23 mouse cellular contexts compared by ENCODE assay signal in genomic region chr7:34725206-34725605, GRCm38 (mm10).
DNase-seq lines count a peak whose midpoint lies in the region; ATAC-seq and TF ChIP-seq lines count a peak whose summit lies in the region.
"Had no signal": no experiment of that assay in that cellular context is flagged by ENCODE, and none has a peak within 500 bp of the region (broad histone marks: within the 10 kb centered on the region; RNA-seq: fewer than 3 reads in every experiment).

No protein-coding gene starts in this region.

- 79% methylated on average over 4 of the region's 4 CpGs for WGBS in forebrain, postnatal 0 days
- WGBS in forebrain, embryonic 14.5 days = 87% methylated on average over 4 of the region's 4 CpGs
- WGBS in lung, postnatal 0 days = 73% methylated on average over 4 of the region's 4 CpGs

- no peak for DNase-seq in forebrain, postnatal 0 days
- DNase-seq in forebrain, embryonic 14.5 days (ENCODE audit: low spot score) = no peak
- peak; percentile 31 for DNase-seq in retina, postnatal 1 day
- DNase-seq in retina, embryonic 14.5 days (ENCODE audit: low spot score) = no peak
- peak; percentile 23 for DNase-seq in 416B (ENCODE audit: low read depth)
- DNase-seq in gastrocnemius, postnatal 36 days = no peak
- no peak for DNase-seq in lung, postnatal 0 days (ENCODE audit: low spot score)
- DNase-seq: adrenal gland, adult 2 months; adrenal gland, postnatal 10 days; adrenal gland, postnatal 25 days; cerebellum, adult 11 months; cerebellum, adult 18-20 months; cerebellum, adult 8-10 months; cerebellum, adult 9-11 months; cerebellum, postnatal 14 days; cerebellum, postnatal 36 days; embryo, embryonic 11 days had no signal

- no peak overlapping the region for H3K4me3 ChIP-seq in forebrain, postnatal 0 days (ENCODE audit: low read depth, low read length)
- no peak overlapping the region for H3K4me3 ChIP-seq in forebrain, embryonic 14.5 days (ENCODE audit: low read depth, low read length)
- H3K4me3 ChIP-seq in lung, postnatal 0 days (ENCODE audit: low read depth, low read length) = no peak overlapping the region
- H3K4me3 ChIP-seq: embryonic facial prominence, embryonic 13.5 days; embryonic facial prominence, embryonic 15.5 days; erythroblast, embryonic 14.5 days; forebrain, embryonic 10.5 days; forebrain, embryonic 12.5 days; forebrain, embryonic 15.5 days had no signal

- no peak overlapping the region for H3K9ac ChIP-seq in forebrain, postnatal 0 days
- no peak overlapping the region for H3K9ac ChIP-seq in forebrain, embryonic 14.5 days (ENCODE audit: low read length)
- H3K9ac ChIP-seq in lung, postnatal 0 days (replicated peaks; ENCODE audit: low read depth) = no peak overlapping the region
- H3K9ac ChIP-seq: embryonic facial prominence, embryonic 13.5 days; embryonic facial prominence, embryonic 15.5 days; forebrain, embryonic 12.5 days; forebrain, embryonic 15.5 days had no signal

- H3K9me3 ChIP-seq in forebrain, postnatal 0 days (ENCODE audit: low read length) = no peaks in the 10 kb centered on the region
- H3K9me3 ChIP-seq in forebrain, embryonic 14.5 days (replicated peaks; ENCODE audit: control insufficient read depth, low read length) = no peaks in the 10 kb centered on the region
- no peaks in the 10 kb centered on the region for H3K9me3 ChIP-seq in lung, postnatal 0 days (ENCODE audit: low read length)
- H3K9me3 ChIP-seq: embryonic facial prominence, embryonic 15.5 days; forebrain, embryonic 10.5 days; forebrain, embryonic 15.5 days had no signal

- peak; percentile 64; the same call in 1 of the 2 replicates for ATAC-seq in forebrain, postnatal 0 days
- ATAC-seq in forebrain, embryonic 14.5 days = no peak
- ATAC-seq in lung, postnatal 0 days = no peak
- ATAC-seq: forebrain, embryonic 15.5 days had no signal

- no peak overlapping the region for H3K27ac ChIP-seq in forebrain, postnatal 0 days (ENCODE audit: low read depth, low read length)
- no peak overlapping the region for H3K27ac ChIP-seq in forebrain, embryonic 14.5 days (ENCODE audit: low read depth, low read length)
- H3K27ac ChIP-seq in lung, postnatal 0 days (ENCODE audit: low read length) = no peak overlapping the region
- H3K27ac ChIP-seq: embryonic facial prominence, embryonic 13.5 days; embryonic facial prominence, embryonic 15.5 days; forebrain, embryonic 10.5 days; forebrain, embryonic 12.5 days; forebrain, embryonic 15.5 days had no signal

- no peaks in the 10 kb centered on the region for H3K27me3 ChIP-seq in forebrain, postnatal 0 days (ENCODE audit: insufficient read depth, low read length)
- no peaks in the 10 kb centered on the region for H3K27me3 ChIP-seq in forebrain, embryonic 14.5 days (replicated peaks; ENCODE audit: control insufficient read depth, insufficient read depth, low read length)
- H3K27me3 ChIP-seq in lung, postnatal 0 days (replicated peaks; ENCODE audit: insufficient read depth, low read length) = no peaks in the 10 kb centered on the region
- H3K27me3 ChIP-seq: embryonic facial prominence, embryonic 13.5 days; embryonic facial prominence, embryonic 15.5 days; forebrain, embryonic 12.5 days; forebrain, embryonic 15.5 days had no signal

- H3K4me2 ChIP-seq in forebrain, postnatal 0 days (ENCODE audit: low read depth) = no peak overlapping the region
- H3K4me2 ChIP-seq in forebrain, embryonic 14.5 days (ENCODE audit: low read length) = no peak overlapping the region
- H3K4me2 ChIP-seq in lung, postnatal 0 days (replicated peaks; ENCODE audit: low read depth, low read length) = no peak overlapping the region
- H3K4me2 ChIP-seq: embryonic facial prominence, embryonic 13.5 days; embryonic facial prominence, embryonic 15.5 days; forebrain, embryonic 12.5 days; forebrain, embryonic 15.5 days had no signal

- H3K4me1 ChIP-seq in forebrain, postnatal 0 days (ENCODE audit: insufficient read depth) = no peaks in the 10 kb centered on the region
- H3K4me1 ChIP-seq in forebrain, embryonic 14.5 days (ENCODE audit: control insufficient read depth, insufficient read depth, low read length) = peaks cover 8% of the 10 kb centered on the region; the same call in 1 of the 2 replicates
- H3K4me1 ChIP-seq in lung, postnatal 0 days (ENCODE audit: insufficient read depth, low read depth, low read length) = peaks cover 4% of the 10 kb centered on the region; the same call in 1 of the 2 replicates

- intact Hi-C loops in gastrocnemius, postnatal 36 days (cut with DNase I) = no loop called here

- no peaks in the 10 kb centered on the region for H3K36me3 ChIP-seq in forebrain, postnatal 0 days (ENCODE audit: insufficient read depth)
- H3K36me3 ChIP-seq in forebrain, embryonic 14.5 days (ENCODE audit: control insufficient read depth, insufficient read depth, low read length) = no peaks in the 10 kb centered on the region
- no peaks in the 10 kb centered on the region for H3K36me3 ChIP-seq in lung, postnatal 0 days (ENCODE audit: insufficient read depth, low read length)
- H3K36me3 ChIP-seq: embryonic facial prominence, embryonic 13.5 days; embryonic facial prominence, embryonic 15.5 days; forebrain, embryonic 10.5 days; forebrain, embryonic 12.5 days; forebrain, embryonic 15.5 days had no signal

- TF ChIP-seq EP300 in lung, postnatal 0 days (IDR thresholded peaks at IDR 0.05) = no peak

- no peak for TF ChIP-seq CTCF in forebrain, postnatal 0 days (IDR thresholded peaks at IDR 0.05; ENCODE audit: low read depth)
- no peak for TF ChIP-seq CTCF in lung, postnatal 0 days (IDR thresholded peaks at IDR 0.05)

Comparison
In these comparisons a context has a peak if more than half of its experiments do, and no peak if none do; other contexts are left out.
1. DNase-seq: peak in retina, postnatal 1 day (single experiment) and 416B (single experiment); none in forebrain, postnatal 0 days (single experiment), forebrain, embryonic 14.5 days (single experiment), retina, embryonic 14.5 days (single experiment), gastrocnemius, postnatal 36 days (0 of 2) and lung, postnatal 0 days (single experiment).